Mouse (Mus musculus) cerebellum, adult 2 months (tissue): ENCODE data around the gene Smtnl1.
"Not testable (repeated sequence)": the region's sequence is repeated elsewhere in the genome, so short reads cannot be mapped to it uniquely, and the experiment has no call there.

Experiments used
- CTCF ChIP-seq: fragments of 200-500 bp; IDR thresholded peaks from 2 replicates; pipeline ENCODE4 v1.5.1; 2011; ENCODE audit warnings: low read depth, mild to moderate bottlenecking, control low read depth, low read length, moderate library complexity, borderline replicate concordance; ENCODE audit not compliant: insufficient read depth
- POLR2A ChIP-seq: fragments of 200-500 bp; IDR thresholded peaks from 2 replicates; pipeline ENCODE4 v1.6.1; 2011; ENCODE audit warnings: low read length, control low read depth, borderline replicate concordance; ENCODE audit not compliant: insufficient read depth

DNA sequence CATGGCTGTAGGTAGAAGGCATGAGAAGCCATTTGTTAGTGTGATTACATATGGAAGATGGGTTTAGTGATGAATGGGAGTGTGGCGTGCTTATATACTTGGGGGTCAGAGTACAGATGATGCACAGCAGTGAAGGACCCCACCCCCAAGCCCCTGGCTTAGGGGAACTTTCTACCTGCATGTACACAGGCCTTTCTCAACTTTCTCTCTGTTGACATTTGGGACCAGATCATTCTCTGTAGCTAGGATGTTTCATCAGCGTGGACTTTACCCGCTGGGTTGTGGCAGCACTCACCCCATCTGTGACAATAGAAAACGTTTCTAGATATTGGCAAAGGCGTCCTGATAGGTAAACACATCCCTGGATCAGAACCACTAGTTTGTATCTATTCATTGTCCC lies 21.2 kb downstream of the Smtnl1 start:
- TF ChIP-seq POLR2A, CTCF: not testable (repeated sequence)
